Mouse (Mus musculus) lung, adult 2 months (tissue): ENCODE measurements around the gene Trappc12.

Source experiments
- CTCF ChIP-seq: fragments of 200-500 bp; IDR thresholded peaks from 2 replicates; pipeline ENCODE4 v1.5.1; 2011; ENCODE audit warnings: mild to moderate bottlenecking, low read length, control low read depth; ENCODE audit not compliant: insufficient read depth
- POLR2A ChIP-seq: fragments of 200-500 bp; IDR thresholded peaks from 2 replicates; pipeline ENCODE4 v1.6.1; 2011; ENCODE audit warnings: low read depth, mild to moderate bottlenecking, control low read depth, low read length, borderline replicate concordance; ENCODE audit errors: extremely low read depth

- TF ChIP-seq POLR2A, result no peak
- TF ChIP-seq CTCF, result no peak
Observed at GRCm38 (mm10) chr12:28775627-28776026, 25.4 kb upstream of the Trappc12 start.
